Mouse (Mus musculus) midbrain, embryonic 11.5 days (tissue): ENCODE data around the gene Igfbp3. TPM values are rescaled to one million over a fixed set of nuclear protein-coding genes. Genes with fewer than 3 reads are reported as not detected.

Source experiments
- ATAC-seq: fragments of 200-750 bp; cut with Nextera tagmentation; 2 replicates; pipeline ENCODE4 v1.8.0; 2017; ENCODE audit warnings: moderate TSS enrichment, moderate library complexity; ENCODE audit not compliant: low FRiP score
- DNase-seq: peaks from one replicate; pipeline ENCODE4 v3.0.0; 2015; ENCODE audit warnings: low spot score; ENCODE audit errors: missing footprints
- H3K27ac ChIP-seq: fragments of 300-500 bp; sonication (generic); 2 replicates; pipeline ENCODE4 v1.5.1; 2014; ENCODE audit warnings: low read depth, low read length
- H3K27me3 ChIP-seq: fragments of 300-500 bp; sonication (generic); 2 replicates; pipeline ENCODE4 v1.6.1; 2014; ENCODE audit warnings: mild to moderate bottlenecking, low read length, moderate library complexity, mixed read lengths; ENCODE audit not compliant: control insufficient read depth, insufficient read depth
- H3K36me3 ChIP-seq: fragments of 300-500 bp; sonication (generic); 2 replicates; pipeline ENCODE4 v1.6.1; 2014; ENCODE audit warnings: mild to moderate bottlenecking, low read length, moderate library complexity, mixed read lengths; ENCODE audit not compliant: control insufficient read depth, insufficient read depth
- H3K4me1 ChIP-seq: fragments of 300-500 bp; sonication (generic); 2 replicates; pipeline ENCODE4 v1.6.1; 2014; ENCODE audit warnings: low read length; ENCODE audit not compliant: control insufficient read depth, insufficient read depth
- H3K4me2 ChIP-seq: fragments of 300-500 bp; sonication (generic); 2 replicates; pipeline ENCODE4 v1.6.1; 2014; ENCODE audit warnings: mild to moderate bottlenecking, moderate library complexity
- H3K4me3 ChIP-seq: fragments of 300-500 bp; sonication (generic); 2 replicates; pipeline ENCODE4 v1.5.1; 2014; ENCODE audit warnings: low read depth, low read length
- H3K9ac ChIP-seq: fragments of 300-500 bp; sonication (generic); 2 replicates; pipeline ENCODE4 v1.6.1; 2014; ENCODE audit warnings: low read length
- H3K9me3 ChIP-seq: fragments of 300-500 bp; sonication (generic); 2 replicates; pipeline ENCODE4 v1.6.1; 2016; ENCODE audit warnings: low read length; ENCODE audit not compliant: control insufficient read depth
- WGBS: fragments of 180-500 bp; shearing (Covaris S2); extraction: QIAGEN DNeasy Blood & Tissue Kit; methylation state at CpG from one replicate; pipeline ENCODE4 v1.1.7; 2014; 5-methylcytosine and 5-hydroxymethylcytosine counted together
- polyA plus RNA-seq: library from polyadenylated mRNA; unstranded; fragments of >200 nt; fragmentation: Nextera tagmentation; extraction: Ambion mirVana; gene quantifications from 2 replicates; pipeline ENCODE4 v1.2.1, GENCODE M21; 2014

The Igfbp3 gene
- polyA plus RNA-seq, 1 experiment from 2014 or later = 6.2 TPM

GRCm38 (mm10) chr11:7161502-7162174, 52.1 kb downstream of the Igfbp3 start:
- no peaks in the 10 kb centered on the region for H3K36me3 ChIP-seq
- 83% methylated on average over 8 of the region's 8 CpGs for WGBS
- H3K27me3 ChIP-seq = no peaks in the 10 kb centered on the region
- peak; percentile 90 for DNase-seq
- peaks cover 10% of the 10 kb centered on the region for H3K4me1 ChIP-seq
- no peak overlapping the region for H3K4me3 ChIP-seq
- peak; percentile 47 for ATAC-seq
- H3K27ac ChIP-seq = no peak overlapping the region; the same call in 1 of the 2 replicates
- H3K4me2 ChIP-seq = no peak overlapping the region
- no peaks in the 10 kb centered on the region for H3K9me3 ChIP-seq
- H3K9ac ChIP-seq = no peak overlapping the region

- Histone ChIP-seq H3K36me3 (no peaks in the 10 kb centered on the region), H3K27me3 (no peaks in the 10 kb centered on the region), H3K4me3 (no peak overlapping the region), H3K4me1 (peaks cover 10% of the 10 kb centered on the region), H3K9me3 (no peaks in the 10 kb centered on the region), H3K27ac (peak overlapping the region; percentile 59), H3K9ac (no peak overlapping the region), H3K4me2 (no peak overlapping the region)
- ATAC-seq (peak; percentile 84), DNase-seq (peak; percentile 89)
- WGBS = 25% methylated on average over 4 of the region's 4 CpGs
Measured at GRCm38 (mm10) chr11:7160637-7161101, 53.1 kb downstream of the Igfbp3 start.

GRCm38 (mm10) chr11:7160146-7160545, 53.6 kb downstream of the Igfbp3 start:
- no peak overlapping the region for H3K9ac ChIP-seq
- no peak overlapping the region for H3K27ac ChIP-seq
- H3K36me3 ChIP-seq = no peaks in the 10 kb centered on the region
- H3K4me1 ChIP-seq = peaks cover 10% of the 10 kb centered on the region
- no peaks in the 10 kb centered on the region for H3K27me3 ChIP-seq
- H3K9me3 ChIP-seq = no peaks in the 10 kb centered on the region
- 66% methylated on average over 6 of the region's 6 CpGs for WGBS
- no peak overlapping the region for H3K4me2 ChIP-seq
- DNase-seq (no peak), ATAC-seq (peak; percentile 6; the same call in 1 of the 2 replicates)
- H3K4me3 ChIP-seq = no peak overlapping the region

- no peak overlapping the region for H3K9ac ChIP-seq
- no peaks in the 10 kb centered on the region for H3K27me3 ChIP-seq
- peaks cover 10% of the 10 kb centered on the region for H3K4me1 ChIP-seq
- DNase-seq (no peak), ATAC-seq (no peak)
- H3K27ac ChIP-seq = no peak overlapping the region
- no peaks in the 10 kb centered on the region for H3K36me3 ChIP-seq
- WGBS = 95% methylated on average over 6 of the region's 6 CpGs
- no peaks in the 10 kb centered on the region for H3K9me3 ChIP-seq
- H3K4me2 ChIP-seq = no peak overlapping the region
- H3K4me3 ChIP-seq = no peak overlapping the region
Measured at GRCm38 (mm10) chr11:7158196-7158595, 55.5 kb downstream of the Igfbp3 start.

GRCm38 (mm10) chr11:7156427-7156826, 57.3 kb downstream of the Igfbp3 start:
- 81% methylated on average over 4 of the region's 4 CpGs for WGBS
- no peaks in the 10 kb centered on the region for H3K9me3 ChIP-seq
- H3K9ac ChIP-seq = no peak overlapping the region
- no peak overlapping the region for H3K27ac ChIP-seq
- H3K36me3 ChIP-seq = no peaks in the 10 kb centered on the region
- ATAC-seq = no peak
- DNase-seq = no peak
- no peaks in the 10 kb centered on the region for H3K27me3 ChIP-seq
- peaks cover 10% of the 10 kb centered on the region for H3K4me1 ChIP-seq
- no peak overlapping the region for H3K4me3 ChIP-seq
- H3K4me2 ChIP-seq = no peak overlapping the region

Other genes with a start within 250 kb of the Igfbp3 start
- 1.5 and 2.2 TPM in 2 replicates for gene Adcy1, start 150.4 kb downstream of the Igfbp3 start, polyA plus RNA-seq
- not detected in 2 replicates for gene Gm11985, start 25.4 kb downstream of the Igfbp3 start, polyA plus RNA-seq
- gene Igfbp1, start 16.1 kb downstream of the Igfbp3 start, polyA plus RNA-seq = 0.10 and 0.14 TPM in 2 replicates